Mouse (Mus musculus) kidney, postnatal 25 days (tissue): ENCODE results near the gene Ugp2.
A peak's percentile ranks its signal among the peaks of the same experiment; 100 is the strongest.
"Not testable (repeated sequence)": the region's sequence is repeated elsewhere in the genome, so short reads cannot be mapped to it uniquely, and the experiment has no call there.

Experiments
- DNase-seq, 2 experiments: peaks; one replicate each; pipeline ENCODE4 v3.0.0; 2021; ENCODE audit warnings: mixed read lengths in 2 of 2

The Ugp2 gene

DNA sequence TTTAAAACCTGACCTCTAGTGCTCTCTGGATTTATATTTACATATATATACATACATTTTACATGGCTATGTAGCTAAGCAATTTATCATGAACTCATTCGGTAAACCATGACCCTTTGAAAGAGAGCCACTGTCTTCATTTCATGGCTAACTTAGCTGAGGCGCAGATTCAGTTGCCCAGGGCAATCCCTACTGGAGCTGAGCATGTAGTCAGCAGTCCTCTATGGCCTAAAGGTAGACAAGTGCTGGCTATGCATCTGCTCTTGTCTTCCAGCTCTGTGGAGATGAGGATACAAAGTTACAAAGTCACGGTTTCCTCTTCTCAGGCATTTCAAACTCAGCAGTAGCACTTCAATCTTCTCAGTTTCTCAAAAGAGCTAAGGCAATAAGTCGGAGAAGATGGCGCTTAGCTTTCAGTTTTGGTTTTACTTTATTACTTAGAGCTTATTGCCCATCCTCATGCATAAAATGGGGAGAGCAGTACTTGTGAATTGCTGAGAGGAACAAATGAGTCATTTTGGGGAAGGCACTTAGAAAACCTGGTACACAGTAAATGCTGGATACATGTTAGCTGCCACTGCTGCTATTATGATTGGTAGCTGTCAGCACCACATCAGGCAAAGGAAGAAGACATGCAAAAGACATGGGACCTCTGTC lies 38.2 kb downstream of the Ugp2 start:
- no peak for DNase-seq

DNA sequence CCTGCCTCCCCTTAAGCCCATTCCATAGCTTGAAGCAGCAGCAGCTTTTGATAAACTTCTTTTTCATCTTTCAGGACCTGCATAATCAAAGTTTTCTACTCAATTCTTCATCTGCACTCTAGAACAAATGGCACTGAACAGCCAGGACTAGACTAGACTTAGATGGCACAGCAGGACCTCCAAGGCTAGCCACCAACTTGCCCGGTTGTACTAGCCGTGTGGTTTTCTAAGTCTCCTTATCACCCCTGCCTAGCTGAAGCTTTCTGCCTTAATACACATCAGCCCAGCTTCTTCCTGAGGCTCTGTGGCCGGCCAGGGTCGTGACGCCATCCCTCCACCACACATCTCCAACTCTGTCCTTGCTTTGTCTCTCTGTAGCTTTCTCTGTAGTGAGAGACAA lies 42.9 kb downstream of the Ugp2 start:
- DNase-seq: no peak

DNA sequence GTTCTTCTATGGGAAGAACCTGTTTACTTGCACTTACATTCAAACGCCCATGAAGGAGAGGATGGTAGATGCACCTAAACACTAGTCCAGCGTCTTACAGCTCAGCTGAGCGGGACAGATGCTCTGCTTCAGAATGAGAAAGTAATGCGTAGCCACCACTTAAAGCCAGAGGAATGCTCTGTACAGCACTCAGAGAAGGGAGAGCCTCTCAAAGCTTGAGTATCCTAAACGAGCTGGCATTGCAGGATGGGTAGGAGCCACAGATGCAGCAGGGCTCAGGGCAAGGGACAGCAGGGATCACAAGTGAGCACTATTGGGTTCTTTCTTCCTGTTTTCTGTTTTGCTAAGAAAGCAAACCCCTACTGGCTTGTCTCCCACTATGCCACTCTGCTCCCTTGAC lies 43.5 kb downstream of the Ugp2 start:
- no peak for DNase-seq

DNA sequence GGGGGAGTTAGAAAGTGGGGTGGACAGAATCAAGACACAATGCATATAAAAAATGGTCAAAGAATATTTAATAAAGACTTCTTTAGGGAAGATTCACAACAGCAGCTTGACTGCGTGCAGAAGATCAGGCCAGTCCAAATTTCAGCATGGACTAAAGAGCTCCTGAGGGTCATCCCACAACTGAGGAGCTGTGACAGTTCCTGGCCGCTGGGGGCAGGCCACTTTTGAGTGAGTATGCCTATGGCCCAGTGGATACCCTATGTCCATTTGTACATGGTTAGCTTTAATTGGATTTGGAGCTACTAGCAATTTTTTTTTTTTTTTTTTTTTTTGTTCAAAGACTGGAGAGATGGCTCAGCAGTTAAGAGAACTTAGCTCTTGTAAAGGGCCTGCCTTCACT lies 44.2 kb downstream of the Ugp2 start:
- no peak for DNase-seq

DNA sequence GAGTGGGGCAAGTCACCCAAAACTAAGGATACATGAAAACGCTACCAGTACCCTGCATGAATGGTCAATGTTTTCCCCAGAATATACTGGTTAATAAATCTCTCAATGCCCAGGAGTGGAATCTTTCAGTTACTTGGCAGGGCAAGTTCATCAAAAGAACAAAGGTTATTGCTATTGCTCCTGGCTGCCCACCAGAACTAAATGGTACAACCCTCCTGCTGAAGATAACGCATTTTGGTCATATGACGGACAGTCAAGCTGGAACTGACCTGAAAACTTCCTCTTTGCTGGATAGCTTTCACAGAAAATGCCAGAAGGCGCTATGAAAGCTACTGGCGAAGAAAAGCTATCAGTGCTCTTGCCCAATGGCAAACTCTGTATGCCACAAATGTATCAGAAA lies 45.2 kb downstream of the Ugp2 start:
- peak; percentile 40 to 43 for DNase-seq

DNA sequence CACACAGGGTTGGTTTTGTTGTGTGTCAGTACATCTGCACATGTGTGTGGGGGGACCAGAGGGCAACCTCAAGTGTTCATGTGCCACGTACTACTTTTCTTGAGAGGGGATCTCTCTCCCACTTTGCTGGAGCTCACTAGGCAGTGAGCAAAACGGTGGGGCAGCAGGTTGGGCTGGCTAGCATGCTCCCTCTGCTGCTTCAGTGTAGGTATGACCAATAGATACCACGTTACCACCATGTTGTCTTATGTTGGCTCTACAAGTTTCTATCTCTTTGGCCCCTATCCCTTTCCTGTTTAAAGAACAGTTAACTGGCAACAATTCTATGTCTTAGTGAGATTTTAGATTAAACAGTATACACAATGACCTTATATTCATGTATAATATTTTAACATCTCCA lies 48.7 kb downstream of the Ugp2 start:
- no peak for DNase-seq

DNA sequence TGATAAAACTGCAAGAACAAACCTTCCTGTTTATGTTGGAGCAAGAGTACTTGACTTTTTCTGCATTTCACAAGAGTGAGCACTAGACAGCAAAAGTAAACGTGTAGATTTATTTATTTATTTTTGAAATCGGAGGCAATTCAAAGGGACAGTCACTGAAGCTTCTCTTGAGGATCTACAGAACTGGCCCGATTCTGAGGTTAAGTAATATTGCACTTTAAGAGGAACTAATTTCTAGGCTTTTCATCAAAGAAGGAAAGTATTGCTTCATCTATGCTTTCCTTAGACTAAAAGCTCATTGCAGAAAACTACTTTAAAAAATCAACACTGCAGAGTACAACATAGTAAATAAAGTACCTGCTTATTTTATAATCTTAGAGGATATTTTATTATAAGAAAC lies 49.4 kb downstream of the Ugp2 start:
- no peak for DNase-seq

DNA sequence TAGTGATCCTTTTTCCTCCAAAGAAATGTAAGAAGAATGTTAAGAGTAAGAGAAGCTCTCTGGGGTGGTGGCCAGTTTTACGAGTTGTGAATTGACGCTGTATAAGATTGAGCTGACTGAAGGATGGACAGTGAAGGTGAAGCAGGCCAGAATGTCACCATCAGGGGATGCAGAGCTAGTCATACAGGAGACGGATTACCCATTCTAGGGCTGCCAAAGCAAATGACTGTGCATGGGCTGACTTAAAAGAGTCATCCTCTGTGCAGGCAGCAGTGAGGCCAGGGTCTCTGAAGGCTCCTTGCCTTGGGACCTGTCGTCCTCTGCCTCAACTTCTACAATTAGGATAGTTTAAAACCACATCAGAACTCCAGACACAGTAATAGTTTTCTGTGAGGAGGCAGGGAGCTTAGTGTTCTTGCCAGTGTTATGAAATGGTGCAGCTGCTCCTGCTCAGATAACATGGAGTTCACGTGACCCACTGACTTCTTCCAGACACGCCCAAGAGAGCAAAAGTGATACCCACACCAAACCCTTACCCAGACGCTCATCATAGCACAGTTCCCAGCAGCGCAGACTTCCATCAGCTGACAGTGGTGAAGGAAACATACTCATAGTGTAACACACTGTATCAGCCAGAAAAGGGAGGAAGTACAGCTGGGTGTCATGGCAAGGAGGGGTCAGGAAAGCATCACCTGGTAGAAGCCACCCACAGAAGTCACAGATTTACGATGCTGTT lies 56.9 kb downstream of the Ugp2 start:
- DNase-seq: no peak

DNA sequence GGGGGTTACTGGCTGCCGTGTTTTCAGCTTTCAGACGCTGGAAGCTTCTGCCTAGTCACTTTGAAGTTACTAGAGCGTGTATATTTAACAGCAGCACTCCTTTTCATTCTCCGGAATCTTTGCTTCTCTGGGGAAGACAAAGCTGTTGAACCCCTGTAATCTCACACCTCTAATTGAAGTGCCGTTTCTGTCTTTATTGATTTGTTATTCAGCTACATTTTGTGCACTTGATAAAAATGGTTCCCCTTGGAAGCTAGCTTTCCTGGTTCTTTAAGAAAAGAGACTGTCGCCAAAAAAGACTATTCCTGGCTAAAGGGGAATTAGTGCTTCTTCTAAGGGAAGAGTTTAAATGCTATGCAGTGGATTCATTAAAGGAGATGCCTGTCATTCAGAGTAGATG lies 61.5 kb downstream of the Ugp2 start:
- DNase-seq: no peak

DNA sequence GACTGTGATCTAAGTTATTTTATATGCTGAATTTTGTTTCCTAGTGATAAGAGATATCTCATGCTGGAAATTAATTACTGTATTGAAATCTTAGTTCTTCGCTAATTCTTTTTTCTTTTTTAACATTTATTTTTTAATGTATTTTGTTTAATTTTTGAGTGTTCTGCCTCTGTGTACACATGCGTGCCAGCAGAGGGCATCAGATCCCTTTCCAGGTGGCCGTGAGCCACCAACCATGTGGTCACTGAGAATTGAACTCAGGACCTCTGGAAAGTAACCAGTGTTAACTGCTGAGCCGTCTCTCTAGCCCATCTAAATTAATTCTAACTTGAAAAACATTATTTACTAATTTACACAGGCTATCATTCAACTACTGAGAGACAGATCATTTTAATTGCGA lies 62.9 kb downstream of the Ugp2 start:
- peak in 1 of 2 experiments; percentile 48 for DNase-seq

DNA sequence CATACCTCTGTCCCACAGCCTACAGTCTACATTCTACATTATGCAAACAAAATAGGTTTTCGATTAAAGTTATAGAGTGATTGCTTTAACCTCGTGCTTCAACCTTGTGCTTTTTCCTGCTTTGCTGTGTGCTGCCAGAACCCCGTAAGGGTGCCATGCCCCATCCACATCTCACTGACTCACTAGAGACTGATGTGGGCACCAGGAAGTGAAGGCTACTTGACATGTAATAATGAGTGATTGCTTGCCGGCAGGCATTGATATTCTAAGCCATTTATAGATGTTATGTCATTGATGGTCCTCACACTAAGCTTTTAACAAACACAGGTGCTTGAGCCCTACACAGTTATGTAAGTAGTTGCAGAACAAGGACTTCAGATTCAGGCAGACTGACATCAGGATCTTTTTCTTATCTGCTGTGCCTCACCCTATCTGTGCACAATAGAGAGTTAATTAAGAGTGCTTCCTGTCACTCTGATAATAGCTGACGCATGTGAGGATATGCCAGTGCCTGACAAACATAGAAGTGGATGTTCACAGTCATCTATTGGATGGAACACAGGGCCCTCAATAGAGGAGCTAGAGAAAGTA lies 63.8 kb downstream of the Ugp2 start:
- no peak for DNase-seq

DNA sequence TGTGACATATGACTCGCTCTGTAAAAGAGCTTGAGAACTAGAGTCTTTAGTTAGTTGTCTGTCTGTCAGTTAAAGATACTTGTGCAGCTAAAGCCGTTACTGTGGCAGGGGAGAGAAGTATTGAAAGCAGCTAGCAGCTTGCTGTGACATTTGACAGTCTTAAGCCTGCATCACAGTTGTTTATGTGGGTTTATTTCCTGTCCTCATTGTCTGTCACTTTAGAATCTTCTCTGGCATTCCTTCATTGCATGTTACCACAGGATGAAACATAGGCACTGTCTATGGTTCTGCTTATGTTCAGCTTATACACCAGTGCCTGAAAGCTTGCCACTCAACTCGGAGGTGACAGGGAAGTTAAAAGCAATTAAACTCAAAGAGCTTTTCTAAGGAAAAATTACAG lies 67.4 kb downstream of the Ugp2 start:
- DNase-seq: no peak

DNA sequence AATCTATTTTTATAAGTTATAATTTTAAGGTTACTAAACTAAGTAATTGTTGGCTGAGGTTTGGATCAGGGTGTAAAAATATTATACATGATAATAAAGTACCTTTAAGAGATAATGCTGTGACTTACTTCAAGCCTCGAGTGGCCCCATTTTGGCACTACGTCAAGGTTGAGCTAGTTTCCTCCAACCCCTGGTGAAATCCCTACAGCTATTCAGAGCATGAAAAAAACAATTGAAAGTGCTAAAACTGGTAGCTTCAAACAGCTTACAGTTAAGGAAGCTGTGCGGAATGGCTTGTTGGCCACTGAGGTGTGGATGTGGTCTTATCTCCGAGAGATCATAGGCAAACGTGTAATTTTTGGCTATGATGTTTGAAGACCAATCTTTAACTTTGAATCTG lies 75.5 kb downstream of the Ugp2 start:
- no peak for DNase-seq

DNA sequence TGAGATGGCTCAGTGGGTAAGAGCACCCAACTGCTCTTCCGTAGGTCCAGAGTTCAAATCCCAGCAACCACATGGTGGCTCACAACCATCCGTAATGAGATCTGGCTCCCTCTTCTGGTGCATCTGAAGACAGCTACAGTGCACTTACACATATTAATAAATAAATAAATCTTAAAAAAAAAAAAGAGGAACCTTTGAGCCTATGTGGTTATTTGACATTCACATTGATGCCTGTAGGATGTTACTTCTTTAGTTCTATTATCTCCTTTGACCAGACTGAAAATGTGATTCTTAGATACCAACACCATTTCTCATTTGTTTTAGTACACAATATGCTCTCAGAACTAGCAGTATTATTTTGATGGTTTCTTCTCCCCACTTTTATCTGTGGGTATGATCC lies 82.8 kb downstream of the Ugp2 start:
- DNase-seq: not testable (repeated sequence)

DNA sequence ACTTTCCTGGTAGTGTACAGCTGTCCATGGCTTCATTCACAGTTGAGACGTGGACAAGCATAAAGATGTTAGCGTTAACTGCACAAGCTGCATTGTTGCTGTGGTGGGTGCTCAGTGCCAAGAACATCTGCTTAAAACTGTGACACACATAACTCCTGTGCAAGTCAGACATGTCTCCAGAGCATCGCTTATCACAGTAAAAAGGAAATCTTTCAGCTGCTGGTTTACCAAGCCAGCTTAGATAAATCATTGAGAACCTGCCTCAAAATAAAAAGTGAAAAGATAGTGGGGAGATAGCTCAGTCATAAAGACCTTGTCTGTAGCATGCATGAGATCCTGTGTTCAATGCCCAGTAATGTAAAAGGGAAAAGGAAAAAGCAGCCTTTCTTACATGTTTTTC lies 84.6 kb downstream of the Ugp2 start:
- no peak for DNase-seq

DNA sequence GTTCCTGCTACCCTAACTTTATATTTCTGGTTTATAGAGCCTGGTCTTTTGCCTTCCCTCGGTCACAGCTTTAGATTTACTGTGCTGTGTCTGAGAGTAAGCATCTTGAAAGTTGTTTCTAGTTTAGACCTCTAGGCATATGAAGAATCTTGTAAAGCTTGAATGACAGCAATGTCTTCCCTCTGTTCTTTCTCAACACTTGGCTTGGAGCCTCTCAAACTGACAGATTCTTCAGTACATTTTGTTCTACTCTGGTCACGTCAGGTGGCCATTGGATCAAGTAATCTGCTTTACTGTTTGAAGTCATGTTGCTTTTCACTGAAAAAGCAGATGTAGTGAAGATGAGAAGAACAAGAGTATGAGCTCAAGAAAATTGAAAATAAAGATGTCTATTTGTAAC lies 94.8 kb downstream of the Ugp2 start:
- no peak for DNase-seq
